In genomic region chr5:128598191-128598720, GRCm38 (mm10) we compare ENCODE assay signal across 8 mouse cellular contexts. TPM values are rescaled to one million over a fixed set of nuclear protein-coding genes. Genes with fewer than 3 reads are reported as not detected.
DNase-seq lines count a peak whose midpoint lies in the region; ATAC-seq lines count a peak whose summit lies in the region.
"Had no signal": no experiment of that assay in that cellular context is flagged by ENCODE, and none has a peak within 500 bp of the region (broad histone marks: within the 10 kb centered on the region; RNA-seq: fewer than 3 reads in every experiment).

No protein-coding gene starts in this region.

- peaks cover 54% of the 10 kb centered on the region for H3K4me1 ChIP-seq in kidney, embryonic 15.5 days
- H3K4me1 ChIP-seq in forebrain, embryonic 12.5 days, result peaks cover 73% of the 10 kb centered on the region
- peaks cover 57% of the 10 kb centered on the region for H3K4me1 ChIP-seq in hindbrain, embryonic 15.5 days (replicated peaks)
- H3K4me1 ChIP-seq in neural tube, embryonic 11.5 days (ENCODE audit: control insufficient read depth, insufficient read depth, low read length), result peaks cover 32% of the 10 kb centered on the region

- intact Hi-C loops in gastrocnemius, postnatal 36 days (cut with DNase I), result no loop called here

- H3K27me3 ChIP-seq in kidney, embryonic 15.5 days, result peaks cover 86% of the 10 kb centered on the region
- peaks cover 94% of the 10 kb centered on the region for H3K27me3 ChIP-seq in forebrain, embryonic 12.5 days
- peaks cover 16% of the 10 kb centered on the region for H3K27me3 ChIP-seq in hindbrain, embryonic 15.5 days
- no peaks in the 10 kb centered on the region for H3K27me3 ChIP-seq in neural tube, embryonic 11.5 days (ENCODE audit: control insufficient read depth, insufficient read depth, low read length)

- no peak for DNase-seq in kidney, adult 18-20 months
- peak; percentile 69 for DNase-seq in neural tube, embryonic 11.5 days (ENCODE audit: low spot score)
- no peak for DNase-seq in gastrocnemius, postnatal 36 days
- DNase-seq in Muller cell, postnatal 12 days (ENCODE audit: inconsistent ontology term), result no peak

- no peaks in the 10 kb centered on the region for H3K9me3 ChIP-seq in kidney, embryonic 15.5 days (replicated peaks)
- no peaks in the 10 kb centered on the region for H3K9me3 ChIP-seq in forebrain, embryonic 12.5 days
- no peaks in the 10 kb centered on the region for H3K9me3 ChIP-seq in hindbrain, embryonic 15.5 days
- H3K9me3 ChIP-seq in neural tube, embryonic 11.5 days (ENCODE audit: control insufficient read depth, low read length), result no peaks in the 10 kb centered on the region
- H3K9me3 ChIP-seq: liver, embryonic 15.5 days had no signal

- H3K27ac ChIP-seq in kidney, embryonic 15.5 days, result no peak overlapping the region
- H3K27ac ChIP-seq in forebrain, embryonic 12.5 days, result 0 out of 2 replicates have a peak overlapping the region, but pooled peaks have one; percentile 83
- peak overlapping the region; percentile 68 for H3K27ac ChIP-seq in hindbrain, embryonic 15.5 days (replicated peaks)
- H3K27ac ChIP-seq in neural tube, embryonic 11.5 days (ENCODE audit: low read depth, low read length), result peak overlapping the region; percentile 88
- H3K27ac ChIP-seq: liver, embryonic 15.5 days had no signal

- ATAC-seq in kidney, embryonic 15.5 days (replicated peaks; ENCODE audit: low FRiP score), result no peak
- ATAC-seq in forebrain, embryonic 12.5 days (ENCODE audit: low FRiP score), result no peak
- ATAC-seq in hindbrain, embryonic 15.5 days (ENCODE audit: low FRiP score, low read depth), result no peak
- ATAC-seq in neural tube, embryonic 11.5 days (ENCODE audit: insufficient read depth, low FRiP score, low TSS enrichment), result no peak

- 5% methylated on average over 10 of the region's 10 CpGs for WGBS in kidney, embryonic 15.5 days
- WGBS in forebrain, embryonic 12.5 days, result under 1% methylated on average over 10 of the region's 10 CpGs
- WGBS in hindbrain, embryonic 15.5 days, result 2% methylated on average over 10 of the region's 10 CpGs
- 0% methylated on average over 10 of the region's 10 CpGs for WGBS in neural tube, embryonic 11.5 days

- peak overlapping the region; percentile 70 for H3K4me3 ChIP-seq in kidney, embryonic 15.5 days (replicated peaks)
- H3K4me3 ChIP-seq in forebrain, embryonic 12.5 days (replicated peaks), result peak overlapping the region; percentile 63
- H3K4me3 ChIP-seq in hindbrain, embryonic 15.5 days, result peak overlapping the region; percentile 58
- peak overlapping the region; percentile 70 for H3K4me3 ChIP-seq in neural tube, embryonic 11.5 days (ENCODE audit: low read depth, low read length)
- H3K4me3 ChIP-seq: liver, embryonic 15.5 days had no signal

- H3K9ac ChIP-seq in kidney, embryonic 15.5 days, result no peak overlapping the region
- 0 out of 2 replicates have a peak overlapping the region, but pooled peaks have one; percentile 42 for H3K9ac ChIP-seq in forebrain, embryonic 12.5 days
- no peak overlapping the region for H3K9ac ChIP-seq in hindbrain, embryonic 15.5 days
- peak overlapping the region; percentile 86 for H3K9ac ChIP-seq in neural tube, embryonic 11.5 days (ENCODE audit: low read length)
- H3K9ac ChIP-seq: liver, embryonic 15.5 days had no signal

- H3K36me3 ChIP-seq in kidney, embryonic 15.5 days, result no peaks in the 10 kb centered on the region
- no peaks in the 10 kb centered on the region for H3K36me3 ChIP-seq in forebrain, embryonic 12.5 days (replicated peaks)
- H3K36me3 ChIP-seq in hindbrain, embryonic 15.5 days, result no peaks in the 10 kb centered on the region
- H3K36me3 ChIP-seq in neural tube, embryonic 11.5 days (ENCODE audit: control insufficient read depth, insufficient read depth, low read length), result no peaks in the 10 kb centered on the region
- H3K36me3 ChIP-seq: liver, embryonic 15.5 days had no signal

- H3K4me2 ChIP-seq in kidney, embryonic 15.5 days, result peak overlapping the region; percentile 97
- peak overlapping the region; percentile 96 for H3K4me2 ChIP-seq in forebrain, embryonic 12.5 days
- H3K4me2 ChIP-seq in hindbrain, embryonic 15.5 days, result peak overlapping the region; percentile 93
- H3K4me2 ChIP-seq in neural tube, embryonic 11.5 days (ENCODE audit: low read depth), result peak overlapping the region; percentile 96
- H3K4me2 ChIP-seq: liver, embryonic 15.5 days had no signal

RNA-seq across cellular contexts. Expression of gene Fzd10, which starts 2.4 kb away (rescaled TPM):
- 2.2 and 2.4 TPM in 2 replicates for polyA plus RNA-seq in kidney, embryonic 15.5 days (2015; fragmentation: Nextera tagmentation; extraction: Ambion mirVana)
- polyA plus RNA-seq in forebrain, embryonic 12.5 days (2016; fragmentation: Nextera tagmentation; extraction: Ambion mirVana), result 4.8 and 5.3 TPM in 2 replicates
- polyA plus RNA-seq in hindbrain, embryonic 15.5 days (2015; fragmentation: Nextera tagmentation; extraction: Ambion mirVana), result 4.4 and 5.8 TPM in 2 replicates
- polyA plus RNA-seq in neural tube, embryonic 11.5 days (2014; fragmentation: Nextera tagmentation; extraction: Ambion mirVana), result 21.4 and 21.6 TPM in 2 replicates
- 1 to 10 TPM; 1.7 to 2.6 TPM for total RNA-seq in gastrocnemius, postnatal 36 days (2021)
- polyA plus RNA-seq: liver, embryonic 15.5 days had no signal

Comparison
In these comparisons a context has a peak if more than half of its experiments do, and no peak if none do; other contexts are left out.
1. H3K9ac ChIP-seq: peak in forebrain, embryonic 12.5 days (single experiment) and neural tube, embryonic 11.5 days (single experiment); none in kidney, embryonic 15.5 days (single experiment) and hindbrain, embryonic 15.5 days (single experiment).
2. Peak in every context shown above with its lines, with median percentiles within 50 percentile points of each other: H3K4me2 ChIP-seq and H3K4me3 ChIP-seq.